Mouse (Mus musculus): ENCODE results near the gene Prepl. TPM values are rescaled to one million over a fixed set of nuclear protein-coding genes. Genes with fewer than 3 reads are reported as not detected.

Gene Prepl
- polyA plus RNA-seq, 1 experiment from 2014 or later, result 55.2 TPM

GRCm38 (mm10) chr17:85098677-85099323 is 8.8 kb upstream of the Prepl start:
- H3K27ac ChIP-seq (ENCODE audit: low read depth, low read length), result no peak overlapping the region
- H3K36me3 ChIP-seq (ENCODE audit: control insufficient read depth, insufficient read depth, low read length), result peaks cover 3% of the 10 kb centered on the region; the same call in 1 of the 2 replicates
- H3K4me3 ChIP-seq (ENCODE audit: low read depth, low read length), result no peak overlapping the region
- no peaks in the 10 kb centered on the region for H3K27me3 ChIP-seq (ENCODE audit: control insufficient read depth, insufficient read depth, low read length)
- DNase-seq (ENCODE audit: low spot score), result no peak
- ATAC-seq (ENCODE audit: low FRiP score), result no peak
- peaks cover 3% of the 10 kb centered on the region; the same call in 1 of the 2 replicates for H3K9me3 ChIP-seq (ENCODE audit: control insufficient read depth, low read length)
- H3K4me1 ChIP-seq (replicated peaks; ENCODE audit: control insufficient read depth, insufficient read depth, low read length), result no peaks in the 10 kb centered on the region
- 96% methylated on average over 7 of the region's 7 CpGs for WGBS
- no peak overlapping the region for H3K9ac ChIP-seq (ENCODE audit: low read depth, low read length)
- no peak overlapping the region for H3K4me2 ChIP-seq (replicated peaks; ENCODE audit: low read depth, low read length)

- H3K9ac ChIP-seq (ENCODE audit: low read depth, low read length), result no peak overlapping the region
- H3K4me2 ChIP-seq (replicated peaks; ENCODE audit: low read depth, low read length), result no peak overlapping the region
- H3K36me3 ChIP-seq (ENCODE audit: control insufficient read depth, insufficient read depth, low read length), result peaks cover 3% of the 10 kb centered on the region; the same call in 1 of the 2 replicates
- H3K27me3 ChIP-seq (ENCODE audit: control insufficient read depth, insufficient read depth, low read length), result no peaks in the 10 kb centered on the region
- DNase-seq (ENCODE audit: low spot score), result no peak
- no peak overlapping the region for H3K4me3 ChIP-seq (ENCODE audit: low read depth, low read length)
- peaks cover 3% of the 10 kb centered on the region; the same call in 1 of the 2 replicates for H3K9me3 ChIP-seq (ENCODE audit: control insufficient read depth, low read length)
- H3K4me1 ChIP-seq (replicated peaks; ENCODE audit: control insufficient read depth, insufficient read depth, low read length), result no peaks in the 10 kb centered on the region
- ATAC-seq (ENCODE audit: low FRiP score), result no peak
- WGBS, result 93% methylated on average over 3 of the region's 3 CpGs
- no peak overlapping the region for H3K27ac ChIP-seq (ENCODE audit: low read depth, low read length)
Measured at GRCm38 (mm10) chr17:85096396-85096795, 6.4 kb upstream of the Prepl start.

- no peak for ATAC-seq (ENCODE audit: low FRiP score)
- no peak for DNase-seq (ENCODE audit: low spot score)
- 90% methylated on average over 6 of the region's 6 CpGs for WGBS
- Histone ChIP-seq H3K4me3 (ENCODE audit: low read depth, low read length) (no peak overlapping the region), H3K4me2 (replicated peaks; ENCODE audit: low read depth, low read length) (no peak overlapping the region), H3K4me1 (replicated peaks; ENCODE audit: control insufficient read depth, insufficient read depth, low read length) (no peaks in the 10 kb centered on the region), H3K27me3 (ENCODE audit: control insufficient read depth, insufficient read depth, low read length) (no peaks in the 10 kb centered on the region), H3K9ac (ENCODE audit: low read depth, low read length) (no peak overlapping the region), H3K9me3 (ENCODE audit: control insufficient read depth, low read length) (no peaks in the 10 kb centered on the region), H3K36me3 (ENCODE audit: control insufficient read depth, insufficient read depth, low read length) (no peaks in the 10 kb centered on the region), H3K27ac (ENCODE audit: low read depth, low read length) (no peak overlapping the region)
Measured at GRCm38 (mm10) chr17:85091762-85092161, 1.7 kb upstream of the Prepl start.

- Histone ChIP-seq H3K27me3 (ENCODE audit: control insufficient read depth, insufficient read depth, low read length) (no peaks in the 10 kb centered on the region), H3K36me3 (ENCODE audit: control insufficient read depth, insufficient read depth, low read length) (no peaks in the 10 kb centered on the region), H3K4me1 (replicated peaks; ENCODE audit: control insufficient read depth, insufficient read depth, low read length) (no peaks in the 10 kb centered on the region), H3K9me3 (ENCODE audit: control insufficient read depth, low read length) (no peaks in the 10 kb centered on the region), H3K4me2 (replicated peaks; ENCODE audit: low read depth, low read length) (peak overlapping the region; percentile 68), H3K27ac (ENCODE audit: low read depth, low read length) (peak overlapping the region; percentile 72), H3K4me3 (ENCODE audit: low read depth, low read length) (peak overlapping the region; percentile 63), H3K9ac (ENCODE audit: low read depth, low read length) (peak overlapping the region; percentile 82)
- under 1% methylated on average over 16 of the region's 16 CpGs for WGBS
- DNase-seq (ENCODE audit: low spot score), result no peak
- peak; percentile 28 for ATAC-seq (ENCODE audit: low FRiP score)
Measured at GRCm38 (mm10) chr17:85089621-85090020, 420 bp downstream of the Prepl start.

GRCm38 (mm10) chr17:85089011-85089410 is 1.0 kb downstream of the Prepl start:
- Histone ChIP-seq H3K4me2 (replicated peaks; ENCODE audit: low read depth, low read length) (0 out of 2 replicates have a peak overlapping the region, but pooled peaks have one; percentile 68), H3K9ac (ENCODE audit: low read depth, low read length) (no peak overlapping the region), H3K9me3 (ENCODE audit: control insufficient read depth, low read length) (no peaks in the 10 kb centered on the region), H3K36me3 (ENCODE audit: control insufficient read depth, insufficient read depth, low read length) (no peaks in the 10 kb centered on the region), H3K27ac (ENCODE audit: low read depth, low read length) (no peak overlapping the region), H3K4me3 (ENCODE audit: low read depth, low read length) (peak overlapping the region; percentile 63; the same call in 1 of the 2 replicates), H3K4me1 (replicated peaks; ENCODE audit: control insufficient read depth, insufficient read depth, low read length) (no peaks in the 10 kb centered on the region), H3K27me3 (ENCODE audit: control insufficient read depth, insufficient read depth, low read length) (no peaks in the 10 kb centered on the region)
- ATAC-seq (ENCODE audit: low FRiP score), result no peak
- no peak for DNase-seq (ENCODE audit: low spot score)
- WGBS, result 52% methylated on average over 6 of the region's 6 CpGs

- Histone ChIP-seq H3K27ac (ENCODE audit: low read depth, low read length) (no peak overlapping the region), H3K27me3 (ENCODE audit: control insufficient read depth, insufficient read depth, low read length) (no peaks in the 10 kb centered on the region), H3K36me3 (ENCODE audit: control insufficient read depth, insufficient read depth, low read length) (no peaks in the 10 kb centered on the region), H3K9ac (ENCODE audit: low read depth, low read length) (no peak overlapping the region), H3K4me1 (replicated peaks; ENCODE audit: control insufficient read depth, insufficient read depth, low read length) (no peaks in the 10 kb centered on the region), H3K9me3 (ENCODE audit: control insufficient read depth, low read length) (no peaks in the 10 kb centered on the region), H3K4me3 (ENCODE audit: low read depth, low read length) (no peak overlapping the region), H3K4me2 (replicated peaks; ENCODE audit: low read depth, low read length) (no peak overlapping the region)
- no peak for DNase-seq (ENCODE audit: low spot score)
- 92% methylated on average over 11 of the region's 11 CpGs for WGBS
- no peak for ATAC-seq (ENCODE audit: low FRiP score)
Measured at GRCm38 (mm10) chr17:85088401-85088800, 1.6 kb downstream of the Prepl start.

- WGBS, result 92% methylated on average over 5 of the region's 5 CpGs
- ATAC-seq (ENCODE audit: low FRiP score) (no peak), DNase-seq (ENCODE audit: low spot score) (no peak)
- no peak overlapping the region for H3K9ac ChIP-seq (ENCODE audit: low read depth, low read length)
- no peaks in the 10 kb centered on the region for H3K9me3 ChIP-seq (ENCODE audit: control insufficient read depth, low read length)
- H3K27me3 ChIP-seq (ENCODE audit: control insufficient read depth, insufficient read depth, low read length), result no peaks in the 10 kb centered on the region
- H3K36me3 ChIP-seq (ENCODE audit: control insufficient read depth, insufficient read depth, low read length), result no peaks in the 10 kb centered on the region
- H3K4me1 ChIP-seq (replicated peaks; ENCODE audit: control insufficient read depth, insufficient read depth, low read length), result no peaks in the 10 kb centered on the region
- H3K4me2 ChIP-seq (replicated peaks; ENCODE audit: low read depth, low read length), result no peak overlapping the region
- H3K27ac ChIP-seq (ENCODE audit: low read depth, low read length), result no peak overlapping the region
- H3K4me3 ChIP-seq (ENCODE audit: low read depth, low read length), result no peak overlapping the region
Measured at GRCm38 (mm10) chr17:85087591-85087990, 2.5 kb downstream of the Prepl start.

- no peak for ATAC-seq (ENCODE audit: low FRiP score)
- Histone ChIP-seq H3K9ac (ENCODE audit: low read depth, low read length) (no peak overlapping the region), H3K4me2 (replicated peaks; ENCODE audit: low read depth, low read length) (no peak overlapping the region), H3K4me3 (ENCODE audit: low read depth, low read length) (no peak overlapping the region), H3K4me1 (replicated peaks; ENCODE audit: control insufficient read depth, insufficient read depth, low read length) (no peaks in the 10 kb centered on the region), H3K9me3 (ENCODE audit: control insufficient read depth, low read length) (no peaks in the 10 kb centered on the region), H3K27ac (ENCODE audit: low read depth, low read length) (no peak overlapping the region), H3K27me3 (ENCODE audit: control insufficient read depth, insufficient read depth, low read length) (no peaks in the 10 kb centered on the region), H3K36me3 (ENCODE audit: control insufficient read depth, insufficient read depth, low read length) (no peaks in the 10 kb centered on the region)
- WGBS, result 95% methylated on average over 1 of the region's 1 CpGs
- DNase-seq (ENCODE audit: low spot score), result no peak
Measured at GRCm38 (mm10) chr17:85086501-85086900, 3.5 kb downstream of the Prepl start.

- ATAC-seq (ENCODE audit: low FRiP score) (no peak), DNase-seq (ENCODE audit: low spot score) (no peak)
- H3K27me3 ChIP-seq (ENCODE audit: control insufficient read depth, insufficient read depth, low read length), result no peaks in the 10 kb centered on the region
- H3K4me2 ChIP-seq (replicated peaks; ENCODE audit: low read depth, low read length), result no peak overlapping the region
- no peak overlapping the region for H3K9ac ChIP-seq (ENCODE audit: low read depth, low read length)
- no peaks in the 10 kb centered on the region for H3K36me3 ChIP-seq (ENCODE audit: control insufficient read depth, insufficient read depth, low read length)
- no peaks in the 10 kb centered on the region for H3K4me1 ChIP-seq (replicated peaks; ENCODE audit: control insufficient read depth, insufficient read depth, low read length)
- no peaks in the 10 kb centered on the region for H3K9me3 ChIP-seq (ENCODE audit: control insufficient read depth, low read length)
- H3K4me3 ChIP-seq (ENCODE audit: low read depth, low read length), result no peak overlapping the region
- WGBS, result 95% methylated on average over 2 of the region's 2 CpGs
- H3K27ac ChIP-seq (ENCODE audit: low read depth, low read length), result no peak overlapping the region
Measured at GRCm38 (mm10) chr17:85085335-85085734, 4.7 kb downstream of the Prepl start.
